Mouse (Mus musculus) spleen, adult 2 months (tissue): ENCODE results near the gene Pfkfb4. TPM values are rescaled to one million over a fixed set of nuclear protein-coding genes. Genes with fewer than 3 reads are reported as not detected.

Experiments used
- DNase-seq, 2 experiments: peaks; one replicate each; pipeline versions ENCODE4 v3.0.0 to v3.0.0-alpha.2; 2012 to 2021; ENCODE audit warnings: low spot score in 2 of 2, low read depth in 1 of 2
- H3K27ac ChIP-seq: fragments of 200-500 bp; 2 replicates; pipeline ENCODE4 v1.5.1; 2012; ENCODE audit warnings: low read length, inconsistent platforms; ENCODE audit not compliant: insufficient read depth
- H3K27me3 ChIP-seq: fragments of 200-500 bp; 2 replicates; pipeline ENCODE4 v1.6.1; 2012; ENCODE audit warnings: mild to moderate bottlenecking, moderate library complexity, low read length, inconsistent platforms; ENCODE audit not compliant: control insufficient read depth, insufficient read depth
- H3K36me3 ChIP-seq: fragments of 200-500 bp; 2 replicates; pipeline ENCODE4 v1.6.1; 2012; ENCODE audit warnings: mild to moderate bottlenecking, low read length, inconsistent platforms; ENCODE audit not compliant: control insufficient read depth, insufficient read depth
- H3K4me1 ChIP-seq: fragments of 200-500 bp; 2 replicates; pipeline ENCODE4 v1.6.1; 2011; ENCODE audit warnings: inconsistent platforms; ENCODE audit not compliant: control insufficient read depth, insufficient read depth, insufficient read length
- H3K4me3 ChIP-seq: fragments of 200-500 bp; 2 replicates; pipeline ENCODE4 v1.5.1; 2011; ENCODE audit warnings: mild to moderate bottlenecking, inconsistent platforms; ENCODE audit not compliant: insufficient read depth, insufficient read length; ENCODE audit errors: extremely low read depth
- CTCF ChIP-seq: fragments of 200-500 bp; IDR thresholded peaks from 2 replicates; pipeline ENCODE4 v1.5.1; 2011; ENCODE audit warnings: mild to moderate bottlenecking, inconsistent platforms; ENCODE audit not compliant: insufficient read depth, insufficient read length, insufficient replicate concordance; ENCODE audit errors: extremely low read depth
- POLR2A ChIP-seq: fragments of 200-500 bp; IDR thresholded peaks from 2 replicates; pipeline ENCODE4 v1.6.1; 2011; ENCODE audit warnings: low read depth, low read length, inconsistent platforms
- WGBS: fragments of 180-500 bp; shearing (Covaris S2); methylation state at CpG from one replicate; pipeline ENCODE4 v1.1.7; 2018; 5-methylcytosine and 5-hydroxymethylcytosine counted together
- polyA plus RNA-seq: library from polyadenylated mRNA; depleted of rRNA; stranded (reverse); fragments of >200 nt; gene quantifications from 2 replicates; pipeline ENCODE4 v1.2.3, GENCODE M21; 2012; rRNA removed

Pfkfb4 gene
- 22.6 and 25.4 TPM in 2 replicates for polyA plus RNA-seq

DNA sequence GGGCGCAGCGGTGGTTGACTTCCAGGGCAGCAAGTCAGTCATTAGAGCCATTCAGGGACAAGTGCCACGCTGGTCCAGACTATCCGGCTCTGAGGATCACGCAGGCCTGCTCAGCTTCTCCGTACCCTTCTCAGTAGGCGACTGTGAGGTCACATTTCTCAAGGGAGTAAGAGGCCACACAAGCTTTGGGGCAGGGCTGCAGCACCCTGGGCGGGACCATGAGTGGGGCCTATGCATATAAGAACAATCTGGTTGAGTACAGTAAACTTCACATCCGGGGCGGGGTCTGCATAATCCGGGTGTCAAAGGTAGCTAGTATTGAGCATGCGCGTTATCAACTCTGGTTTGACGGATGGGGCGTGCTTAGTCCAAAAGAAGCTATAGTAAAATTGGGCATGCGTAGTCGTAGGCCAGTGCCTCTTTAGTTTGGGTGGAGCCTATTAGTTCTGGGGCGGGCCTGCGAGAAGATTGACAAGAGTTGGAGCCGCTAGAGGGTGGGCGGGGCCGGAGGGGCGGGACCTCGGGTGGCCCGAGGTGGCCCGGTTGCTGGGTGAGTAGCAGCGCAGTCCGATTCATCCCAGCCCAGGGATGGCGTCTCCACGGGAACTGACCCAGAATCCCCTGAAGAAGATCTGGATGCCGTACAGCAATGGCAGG is at the start of gene Pfkfb4:
TSS of gene Pfkfb4 (plus strand) at position 351 of the 657 bp plus-strand sequence.
- peak; percentile 97 to 100 for DNase-seq
- 1% methylated on average over 31 of the region's 31 CpGs for WGBS
- peak within 1 kb of the TSS; percentile 94 for H3K27ac ChIP-seq
- no peaks in the 10 kb centered on the region for H3K27me3 ChIP-seq
- H3K36me3 ChIP-seq, result no peaks in the 10 kb centered on the region
- peak; percentile 94 for TF ChIP-seq POLR2A
- TF ChIP-seq CTCF, result no peak
- H3K4me3 ChIP-seq, result peak within 1 kb of the TSS; percentile 72
- peaks cover 8% of the 10 kb centered on the region; the same call in 1 of the 2 replicates for H3K4me1 ChIP-seq

- Histone ChIP-seq H3K4me3 (no peak overlapping the region), H3K27me3 (no peaks in the 10 kb centered on the region), H3K4me1 (no peaks in the 10 kb centered on the region), H3K36me3 (peaks cover 55% of the 10 kb centered on the region), H3K27ac (no peak overlapping the region)
- TF ChIP-seq POLR2A (no peak), CTCF (no peak)
- no peak for DNase-seq
- WGBS, result 92% methylated on average over 9 of the region's 9 CpGs
Observed at GRCm38 (mm10) chr9:108945111-108945510, 46.5 kb upstream of the Pfkfb4 start.

DNA sequence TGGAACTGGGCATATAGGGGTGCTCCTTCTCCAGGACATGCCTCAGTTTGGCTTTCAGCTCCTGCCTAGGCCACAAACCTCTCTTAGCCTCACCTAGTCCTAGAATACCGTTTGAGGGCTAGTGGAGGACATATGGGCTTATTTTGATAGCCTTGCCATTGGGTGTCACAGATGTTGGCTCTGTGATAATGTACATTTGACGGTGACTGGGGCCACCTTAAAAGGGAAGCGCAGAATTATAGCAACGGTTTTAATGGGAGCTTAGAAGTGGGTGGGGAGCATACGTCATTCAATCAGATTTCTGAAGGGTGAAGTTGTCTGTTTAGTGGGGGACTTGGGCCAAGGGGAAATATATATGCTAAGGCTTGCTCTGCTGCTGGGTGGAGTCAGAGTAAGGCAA is 46.0 kb upstream of the Pfkfb4 start:
- Histone ChIP-seq H3K36me3 (peaks cover 56% of the 10 kb centered on the region), H3K27ac (no peak overlapping the region), H3K27me3 (no peaks in the 10 kb centered on the region), H3K4me1 (no peaks in the 10 kb centered on the region), H3K4me3 (no peak overlapping the region)
- 87% methylated on average over 5 of the region's 5 CpGs for WGBS
- TF ChIP-seq CTCF, result no peak
- no peak for DNase-seq

DNA sequence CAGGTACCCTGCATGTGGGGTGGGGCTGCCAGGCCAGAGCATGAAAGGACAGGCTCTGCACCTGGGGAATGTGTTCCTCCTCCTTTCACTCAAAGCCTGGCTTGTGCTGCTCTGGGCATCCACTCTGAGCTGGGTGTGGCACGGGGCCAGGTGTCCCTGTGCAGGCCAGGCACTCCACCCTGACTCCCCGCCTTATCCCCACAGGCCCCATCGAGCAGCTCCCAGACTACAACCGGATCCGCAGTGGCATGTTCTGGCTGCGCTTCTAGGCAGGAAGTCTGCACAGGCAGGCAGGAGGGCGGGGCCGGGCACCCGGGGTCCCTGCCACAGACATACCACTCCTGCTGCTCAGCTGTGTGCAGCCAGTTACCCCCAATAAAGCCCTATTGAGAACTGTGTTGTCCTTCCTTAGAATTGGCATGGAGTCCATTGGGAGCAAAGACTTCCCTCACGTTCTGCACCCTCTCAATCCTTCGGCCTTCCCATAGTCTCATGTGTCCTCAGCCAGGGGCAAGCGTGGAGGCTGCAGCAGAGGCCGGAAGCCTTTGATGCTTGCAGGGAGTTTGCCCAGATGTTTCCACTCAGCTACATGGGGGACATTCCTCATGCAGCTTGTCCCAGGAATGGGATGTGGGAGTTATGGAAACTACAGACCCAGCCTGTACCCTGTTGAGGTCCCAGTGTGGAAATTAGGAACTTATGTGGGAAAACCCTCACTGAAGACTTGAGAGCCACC is 42.2 kb upstream of the Pfkfb4 start:
- no peak for TF ChIP-seq POLR2A
- no peak for TF ChIP-seq CTCF
- Histone ChIP-seq H3K4me3 (no peak overlapping the region), H3K27me3 (no peaks in the 10 kb centered on the region), H3K4me1 (no peaks in the 10 kb centered on the region), H3K27ac (no peak overlapping the region), H3K36me3 (peaks cover 46% of the 10 kb centered on the region)
- WGBS, result 86% methylated on average over 13 of the region's 13 CpGs
- no peak for DNase-seq

- peaks cover 41% of the 10 kb centered on the region for H3K36me3 ChIP-seq
- no peak for DNase-seq
- 95% methylated on average over 9 of the region's 9 CpGs for WGBS
Observed at GRCm38 (mm10) chr9:108949967-108950728, 41.4 kb upstream of the Pfkfb4 start.

DNA sequence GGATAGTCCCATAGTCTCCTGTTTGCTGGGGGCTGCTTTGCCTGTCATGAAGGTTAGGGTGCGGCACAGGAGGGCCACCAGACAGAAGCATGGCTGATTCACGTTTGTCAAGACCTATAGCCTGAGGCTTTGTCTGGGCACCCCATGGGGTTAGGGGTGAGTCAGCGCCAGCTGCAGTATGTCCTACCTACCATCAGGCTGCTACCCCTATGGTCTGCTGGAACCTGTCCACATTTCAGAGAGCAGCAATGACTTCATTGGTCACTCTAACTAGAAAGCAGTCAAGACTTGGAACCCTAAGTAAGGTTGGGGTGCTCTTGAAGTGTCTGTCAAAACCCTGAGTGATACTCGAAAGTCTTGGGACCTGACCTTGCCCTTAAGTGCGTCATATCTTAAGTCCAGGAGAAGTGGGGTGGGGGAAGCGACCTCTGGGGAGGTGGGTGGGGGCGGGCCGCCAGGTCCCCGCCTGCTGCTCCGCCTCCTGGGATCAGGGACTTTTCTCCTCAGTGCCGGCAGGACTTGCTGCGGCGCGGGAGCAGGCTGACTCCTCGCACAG is 38.4 kb upstream of the Pfkfb4 start, which contains the start of gene Col7a1:
TSS of gene Col7a1 (plus strand) at position 506 of the 556 bp plus-strand sequence.
- H3K4me3 ChIP-seq, result no peak within 1 kb of the TSS
- no peaks in the 10 kb centered on the region for H3K27me3 ChIP-seq
- DNase-seq, result no peak
- WGBS, result 25% methylated on average over 15 of the region's 15 CpGs
- no peaks in the 10 kb centered on the region for H3K4me1 ChIP-seq
- H3K27ac ChIP-seq, result no peak within 1 kb of the TSS
- TF ChIP-seq CTCF (no peak), POLR2A (no peak)
- H3K36me3 ChIP-seq, result peaks cover 21% of the 10 kb centered on the region

More at GRCm38 (mm10) chr9:108949967-108950728, 41.4 kb upstream of the Pfkfb4 start:
- Histone ChIP-seq H3K27ac (peak overlapping the region; percentile 53), H3K27me3 (no peaks in the 10 kb centered on the region), H3K4me1 (no peaks in the 10 kb centered on the region), H3K4me3 (no peak overlapping the region)
- TF ChIP-seq POLR2A (no peak), CTCF (no peak)
